Mouse (Mus musculus) stomach, postnatal 0 days (tissue): ENCODE results near the gene Sel1l3. TPM values are rescaled to one million over a fixed set of nuclear protein-coding genes. Genes with fewer than 3 reads are reported as not detected.
A peak's percentile ranks its signal among the peaks of the same experiment; 100 is the strongest.

Source experiments
- ATAC-seq: fragments of 200-750 bp; cut with Nextera tagmentation; 2 replicates; pipeline ENCODE4 v1.8.0; 2017; ENCODE audit not compliant: low FRiP score, low TSS enrichment
- DNase-seq: peaks from one replicate; pipeline ENCODE4 v3.0.0-alpha.2; 2016; ENCODE audit warnings: low spot score
- H3K27ac ChIP-seq: fragments of 300-500 bp; sonication (generic); replicated peaks from 2 replicates; pipeline ENCODE4 v1.5.1; 2014; ENCODE audit warnings: mild to moderate bottlenecking, control low read depth
- H3K27me3 ChIP-seq: fragments of 300-500 bp; sonication (generic); 2 replicates; pipeline ENCODE4 v1.6.1; 2014; ENCODE audit warnings: low read length; ENCODE audit not compliant: control insufficient read depth, insufficient read depth
- H3K36me3 ChIP-seq: fragments of 300-500 bp; sonication (generic); 2 replicates; pipeline ENCODE4 v1.6.1; 2014; ENCODE audit warnings: low read length, mixed read lengths; ENCODE audit not compliant: control insufficient read depth, insufficient read depth
- H3K4me1 ChIP-seq: fragments of 300-500 bp; sonication (generic); replicated peaks from 2 replicates; pipeline ENCODE4 v1.6.1; 2014; ENCODE audit warnings: antibody characterized with exemption; ENCODE audit not compliant: control insufficient read depth, insufficient read depth
- H3K4me2 ChIP-seq: fragments of 300-500 bp; sonication (generic); replicated peaks from 2 replicates; pipeline ENCODE4 v1.6.1; 2014; ENCODE audit warnings: low read depth, mild to moderate bottlenecking, control low read depth, moderate library complexity
- H3K4me3 ChIP-seq: fragments of 300-500 bp; sonication (generic); 2 replicates; pipeline ENCODE4 v1.5.1; 2014; ENCODE audit warnings: low read depth, low read length, control low read depth
- H3K9ac ChIP-seq: fragments of 300-500 bp; sonication (generic); 2 replicates; pipeline ENCODE4 v1.6.1; 2014; ENCODE audit warnings: mild to moderate bottlenecking, low read length, control low read depth, mixed read lengths
- H3K9me3 ChIP-seq: fragments of 300-500 bp; sonication (generic); 2 replicates; pipeline ENCODE4 v1.6.1; 2016; ENCODE audit warnings: low read length; ENCODE audit not compliant: control insufficient read depth
- CTCF ChIP-seq: IDR thresholded peaks from 2 replicates; pipeline ENCODE4 v1.5.1; 2016; ENCODE audit warnings: antibody characterized with exemption, low read depth, mild to moderate bottlenecking, moderate library complexity
- EP300 ChIP-seq: optimal IDR thresholded peaks from 2 replicates; pipeline ENCODE3; 2016; ENCODE audit warnings: antibody characterized with exemption
- WGBS: fragments of 180-500 bp; shearing (Covaris S2); extraction: QIAGEN DNeasy Blood & Tissue Kit; methylation state at CpG from one replicate; pipeline ENCODE4 v1.1.7; 2014; 5-methylcytosine and 5-hydroxymethylcytosine counted together
- polyA plus RNA-seq: library from polyadenylated mRNA; unstranded; fragments of >200 nt; fragmentation: Nextera tagmentation; extraction: Ambion mirVana; gene quantifications from 2 replicates; pipeline ENCODE4 v1.2.1, GENCODE M21; 2015

Sel1l3 gene
- polyA plus RNA-seq, 1 experiment from 2014 or later = 10.0 TPM

GRCm38 (mm10) chr5:53249431-53250061, 35.8 kb upstream of the Sel1l3 start:
- Histone ChIP-seq H3K27ac (no peak overlapping the region), H3K4me1 (no peaks in the 10 kb centered on the region), H3K27me3 (no peaks in the 10 kb centered on the region; the same call in 1 of the 2 replicates), H3K9ac (no peak overlapping the region), H3K4me2 (no peak overlapping the region), H3K4me3 (no peak overlapping the region), H3K36me3 (no peaks in the 10 kb centered on the region), H3K9me3 (no peaks in the 10 kb centered on the region)
- WGBS = 78% methylated on average over 4 of the region's 4 CpGs
- DNase-seq (no peak), ATAC-seq (no peak)
- TF ChIP-seq CTCF = no peak
- no peak for TF ChIP-seq EP300

- Histone ChIP-seq H3K4me1 (no peaks in the 10 kb centered on the region), H3K27ac (no peak overlapping the region), H3K36me3 (no peaks in the 10 kb centered on the region), H3K4me2 (no peak overlapping the region), H3K4me3 (no peak overlapping the region), H3K9me3 (no peaks in the 10 kb centered on the region), H3K9ac (no peak overlapping the region), H3K27me3 (no peaks in the 10 kb centered on the region)
- WGBS = 69% methylated on average over 11 of the region's 11 CpGs
- TF ChIP-seq CTCF (no peak), EP300 (no peak)
- no peak for ATAC-seq
- no peak for DNase-seq
These were observed 34.8 kb upstream of the Sel1l3 start for GRCm38 (mm10) chr5:53248499-53248898.

- WGBS = 67% methylated on average over 10 of the region's 10 CpGs
- no peak overlapping the region for H3K27ac ChIP-seq
- TF ChIP-seq EP300 = no peak
- H3K4me3 ChIP-seq = no peak overlapping the region
- H3K4me1 ChIP-seq = no peaks in the 10 kb centered on the region
- no peak for ATAC-seq
- no peaks in the 10 kb centered on the region for H3K9me3 ChIP-seq
- no peak overlapping the region for H3K9ac ChIP-seq
- no peaks in the 10 kb centered on the region for H3K27me3 ChIP-seq
- H3K36me3 ChIP-seq = no peaks in the 10 kb centered on the region
- H3K4me2 ChIP-seq = no peak overlapping the region
- no peak for DNase-seq
These were observed 30.2 kb upstream of the Sel1l3 start for GRCm38 (mm10) chr5:53243933-53244332.

GRCm38 (mm10) chr5:53242865-53243499, 29.3 kb upstream of the Sel1l3 start:
- Histone ChIP-seq H3K36me3 (no peaks in the 10 kb centered on the region), H3K4me1 (no peaks in the 10 kb centered on the region), H3K9me3 (no peaks in the 10 kb centered on the region), H3K9ac (no peak overlapping the region), H3K27ac (no peak overlapping the region), H3K27me3 (no peaks in the 10 kb centered on the region), H3K4me3 (no peak overlapping the region), H3K4me2 (no peak overlapping the region)
- DNase-seq (no peak), ATAC-seq (no peak)
- WGBS = 83% methylated on average over 7 of the region's 7 CpGs
- TF ChIP-seq CTCF (no peak), EP300 (no peak)

GRCm38 (mm10) chr5:53241963-53242362, 28.2 kb upstream of the Sel1l3 start:
- 76% methylated on average over 5 of the region's 5 CpGs for WGBS
- Histone ChIP-seq H3K27me3 (no peaks in the 10 kb centered on the region), H3K9me3 (no peaks in the 10 kb centered on the region), H3K9ac (no peak overlapping the region), H3K27ac (peak overlapping the region; percentile 53; the same call in 1 of the 2 replicates), H3K36me3 (no peaks in the 10 kb centered on the region), H3K4me2 (no peak overlapping the region), H3K4me1 (no peaks in the 10 kb centered on the region), H3K4me3 (no peak overlapping the region)
- peak; percentile 61 for DNase-seq
- TF ChIP-seq CTCF (no peak), EP300 (no peak)
- ATAC-seq = peak; percentile 87

- ATAC-seq (peak; percentile 37), DNase-seq (peak; percentile 40)
- H3K4me3 ChIP-seq = no peak overlapping the region
- TF ChIP-seq EP300 (no peak), CTCF (peak; percentile 39)
- 57% methylated on average over 2 of the region's 2 CpGs for WGBS
- no peak overlapping the region for H3K4me2 ChIP-seq
- no peaks in the 10 kb centered on the region for H3K36me3 ChIP-seq
- no peak overlapping the region for H3K9ac ChIP-seq
- H3K9me3 ChIP-seq = no peaks in the 10 kb centered on the region
- no peaks in the 10 kb centered on the region for H3K27me3 ChIP-seq
- H3K27ac ChIP-seq = 0 out of 2 replicates have a peak overlapping the region, but pooled peaks have one; percentile 30
- no peaks in the 10 kb centered on the region for H3K4me1 ChIP-seq
These were observed 27.4 kb upstream of the Sel1l3 start for GRCm38 (mm10) chr5:53241109-53241508.
